Mouse (Mus musculus) left cerebral cortex, adult 9 months (tissue): ENCODE measurements at regions not wholly inside any gene's neighbourhood (a gene's known extent, or its start where the extent isn't known, plus 50 kb on each side); places are given as distances from the start of the nearest gene placed in this dataset.
A peak's percentile ranks its signal among the peaks of the same experiment; 100 is the strongest.

Experiments
- DNase-seq, 2 experiments: peaks; one replicate each; pipeline ENCODE4 v3.0.0; 2022; ENCODE audit warnings: low spot score in 2 of 2

DNA sequence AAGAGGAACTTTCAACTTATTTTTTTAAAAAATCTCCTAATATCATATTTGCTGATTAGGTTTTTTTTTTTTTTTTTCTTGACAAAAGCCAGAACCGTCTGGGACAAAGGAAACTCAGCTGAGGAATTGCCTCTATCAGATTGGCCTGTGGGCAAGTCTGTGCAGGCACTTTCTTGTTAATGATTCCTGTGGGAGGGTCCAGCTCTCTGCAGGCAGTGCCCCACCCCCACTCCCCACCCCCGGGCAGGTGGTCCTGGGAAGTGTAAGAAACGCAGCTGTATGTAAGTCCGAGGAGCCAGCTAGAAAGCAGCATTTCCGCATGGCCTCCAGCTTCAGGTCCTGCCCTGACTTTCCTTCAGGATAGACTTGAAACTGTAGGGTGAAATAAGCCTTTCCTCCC lies 377.7 kb downstream of the Sox2 start:
- DNase-seq, result no peak

DNA sequence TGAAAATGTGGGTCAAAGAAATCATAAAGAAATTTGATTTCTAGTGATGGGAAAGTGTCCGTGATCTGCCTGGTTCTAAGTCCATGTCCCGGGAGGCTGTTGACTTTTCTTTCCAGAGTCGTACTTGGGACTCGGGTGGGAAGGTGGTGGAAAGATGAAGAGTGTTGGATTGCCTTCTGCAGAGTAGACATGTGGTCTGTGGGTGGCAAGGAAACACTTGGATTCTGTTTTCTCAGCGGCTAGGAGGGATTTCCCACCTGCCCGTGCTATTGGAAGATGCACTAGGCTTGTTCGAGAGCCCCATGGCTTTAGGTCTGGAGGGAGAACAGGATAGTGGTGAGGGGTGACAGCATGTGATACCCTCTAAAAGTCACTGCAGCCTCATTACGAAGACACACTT lies 379.7 kb downstream of the Sox2 start:
- peak in 1 of 2 experiments; percentile 36 for DNase-seq

DNA sequence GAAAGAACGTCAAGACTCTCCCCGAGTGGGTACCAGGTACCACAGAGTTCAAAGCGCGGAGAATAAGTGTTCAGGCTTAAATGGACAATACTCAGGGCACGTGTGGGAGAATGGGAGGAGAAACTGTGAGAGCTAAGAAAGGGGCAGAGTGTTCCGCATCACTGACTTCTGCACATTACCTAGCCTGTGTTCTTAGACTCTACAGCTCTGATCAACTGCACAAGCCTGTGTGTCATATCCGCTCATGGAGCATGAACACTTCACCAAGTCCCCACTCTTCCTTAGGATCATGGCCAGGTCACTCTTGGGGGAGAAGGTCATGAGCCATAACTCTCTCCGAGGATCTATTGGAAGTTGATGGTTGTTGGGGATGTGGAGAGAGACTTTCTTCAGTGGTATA lies 383.4 kb downstream of the Sox2 start:
- no peak for DNase-seq

DNA sequence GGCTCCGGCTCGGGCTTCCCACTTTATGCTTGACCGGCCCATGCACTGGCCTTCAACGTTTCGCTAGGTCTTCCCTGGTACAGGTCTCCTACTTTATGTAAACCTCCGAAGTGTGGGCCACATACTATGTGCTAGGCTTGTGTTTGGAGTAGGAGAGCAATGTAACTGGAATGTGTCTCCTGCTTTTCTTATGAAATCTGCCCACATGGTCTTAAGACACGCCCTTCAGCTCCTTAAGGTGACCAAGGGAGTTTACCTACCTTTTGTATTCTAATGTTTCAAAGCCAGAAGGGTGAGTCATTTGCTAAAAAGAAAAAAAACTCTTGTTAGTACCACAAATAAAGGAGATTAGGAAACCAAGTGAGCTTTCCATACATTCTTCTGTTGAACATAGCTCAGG lies 385.0 kb downstream of the Sox2 start:
- DNase-seq, result no peak

DNA sequence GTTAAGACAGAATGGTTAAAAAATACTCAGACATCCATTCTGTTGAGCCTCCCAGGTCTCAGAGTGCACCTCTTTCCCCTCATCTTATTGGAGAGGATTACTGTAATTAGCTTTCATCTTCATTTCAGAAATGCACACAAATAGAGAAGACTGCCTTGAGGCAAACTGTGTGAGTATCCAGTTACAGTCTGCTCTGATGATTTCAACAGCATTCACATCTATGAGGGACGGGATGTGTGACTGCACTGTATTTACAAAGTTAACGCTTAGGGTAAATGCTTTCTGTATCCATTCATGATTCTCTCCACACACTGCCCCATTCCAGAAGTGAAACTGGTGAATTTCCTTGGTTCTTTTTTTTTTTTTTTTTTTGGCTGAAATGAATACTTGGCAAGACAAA lies 393.5 kb downstream of the Sox2 start:
- DNase-seq, result no peak

DNA sequence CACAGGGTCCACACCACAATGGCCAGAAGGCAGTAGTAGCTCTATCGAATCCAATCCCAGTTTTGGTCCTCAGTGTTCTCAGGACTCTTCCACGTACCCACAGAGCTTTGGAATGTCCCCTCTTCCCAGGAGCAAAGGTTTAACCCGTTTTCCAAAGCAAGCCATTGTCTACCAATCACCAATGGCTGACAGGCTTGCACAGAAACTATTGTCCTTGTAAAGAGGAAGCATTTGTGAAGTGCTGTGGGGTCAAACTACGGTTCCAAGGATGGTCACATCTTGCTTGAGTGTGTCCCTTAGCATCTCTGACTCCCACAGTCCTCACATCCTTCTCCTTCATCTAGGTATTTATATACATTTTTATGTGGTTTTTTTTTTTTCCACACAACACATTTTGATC lies 409.2 kb downstream of the Sox2 start:
- DNase-seq, result no peak

DNA sequence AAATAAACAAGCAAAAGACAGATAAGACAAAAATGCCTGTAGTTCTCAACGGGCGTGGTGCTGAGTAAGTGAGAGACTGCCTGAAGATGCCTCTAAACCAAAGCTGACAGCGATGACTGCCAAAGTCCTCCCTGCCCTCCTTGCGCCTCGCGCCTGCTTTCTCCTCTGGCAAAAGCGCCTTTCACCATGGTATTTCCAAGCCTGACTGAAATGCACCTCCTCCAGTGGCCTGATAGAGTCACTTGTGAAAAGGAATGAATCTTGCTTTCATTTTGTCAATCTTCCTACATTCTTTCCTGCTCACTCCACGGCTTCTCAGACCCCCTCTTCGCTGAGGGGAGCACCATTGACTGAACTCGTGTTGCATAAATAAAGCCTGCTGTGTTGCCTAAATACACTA lies 409.8 kb downstream of the Sox2 start:
- DNase-seq, result no peak

DNA sequence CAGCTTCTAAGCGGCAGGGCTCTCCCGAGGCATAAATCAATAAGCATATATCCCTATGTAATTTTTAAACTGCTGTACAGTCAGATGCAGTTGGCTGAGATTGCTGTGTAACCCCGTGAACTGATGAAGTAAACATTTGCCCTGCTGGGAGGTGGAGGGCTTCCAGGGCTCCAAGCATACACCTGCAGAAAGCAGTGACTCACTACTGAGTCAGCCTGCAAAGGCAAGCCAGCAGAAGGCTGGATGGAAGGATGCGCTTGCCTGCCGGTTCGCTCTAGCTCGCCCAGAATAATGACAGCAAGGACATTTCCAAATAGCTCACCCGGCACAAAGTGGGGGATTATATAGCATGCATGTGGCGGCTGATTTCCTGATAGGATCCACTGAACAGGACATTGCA lies 416.6 kb downstream of the Sox2 start:
- peak; percentile 11 to 58 for DNase-seq

DNA sequence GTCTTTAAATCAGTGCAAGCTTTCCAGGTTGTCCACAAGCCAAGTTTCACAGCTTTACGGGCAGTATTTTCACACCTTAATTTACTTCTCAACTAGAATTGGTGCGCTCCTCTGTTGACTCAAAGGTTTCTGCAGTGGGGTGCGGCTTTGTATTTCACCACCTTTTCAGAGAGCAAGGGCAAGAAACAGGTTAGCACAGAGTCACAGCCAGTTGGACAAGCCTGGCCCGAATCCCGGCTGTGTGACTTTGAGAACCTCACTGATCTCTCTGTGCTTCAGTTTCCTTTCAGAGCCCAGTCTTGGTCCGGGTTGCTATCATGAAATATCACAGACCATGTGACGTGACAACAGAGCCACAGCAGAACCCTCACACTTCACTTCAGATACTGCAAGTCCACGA lies 418.4 kb downstream of the Sox2 start:
- no peak for DNase-seq

DNA sequence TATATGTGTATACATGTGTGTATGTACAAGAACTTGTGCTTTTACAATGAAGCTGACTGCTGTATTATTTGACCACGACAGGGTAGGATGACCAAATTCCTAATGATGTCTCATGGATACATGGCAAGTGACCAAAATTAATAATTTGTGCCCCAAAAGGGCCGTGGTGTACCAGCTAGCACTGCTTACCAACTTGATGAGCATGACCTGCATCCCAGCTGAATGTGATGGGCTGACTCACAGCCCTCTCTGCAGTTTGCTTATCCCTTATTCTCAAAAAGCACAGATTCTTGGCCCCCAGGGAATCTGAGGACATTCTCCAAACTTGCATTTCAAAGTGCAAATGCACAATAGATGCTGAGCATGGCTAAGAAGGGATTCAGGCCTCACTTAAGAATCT lies 420.8 kb downstream of the Sox2 start:
- DNase-seq, result no peak

DNA sequence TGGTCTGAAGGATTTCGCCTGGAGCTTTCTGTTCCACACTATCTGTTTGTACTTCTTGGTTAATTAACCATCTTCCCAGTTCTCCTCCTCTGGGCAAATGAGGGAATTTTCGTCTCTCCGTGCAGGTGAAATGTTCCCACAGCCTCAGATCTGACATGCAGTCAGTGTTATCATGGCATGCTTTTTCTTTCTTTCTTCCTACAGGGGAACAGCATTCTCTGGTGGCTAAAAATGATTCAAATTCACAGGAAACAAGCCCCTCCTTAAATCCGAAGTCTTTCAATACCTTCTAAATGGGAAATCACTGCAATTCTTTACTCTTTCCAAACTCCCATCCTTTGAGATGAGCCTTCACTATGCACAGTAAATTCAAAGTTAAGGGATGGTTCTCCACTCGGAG lies 429.7 kb downstream of the Sox2 start:
- no peak for DNase-seq

DNA sequence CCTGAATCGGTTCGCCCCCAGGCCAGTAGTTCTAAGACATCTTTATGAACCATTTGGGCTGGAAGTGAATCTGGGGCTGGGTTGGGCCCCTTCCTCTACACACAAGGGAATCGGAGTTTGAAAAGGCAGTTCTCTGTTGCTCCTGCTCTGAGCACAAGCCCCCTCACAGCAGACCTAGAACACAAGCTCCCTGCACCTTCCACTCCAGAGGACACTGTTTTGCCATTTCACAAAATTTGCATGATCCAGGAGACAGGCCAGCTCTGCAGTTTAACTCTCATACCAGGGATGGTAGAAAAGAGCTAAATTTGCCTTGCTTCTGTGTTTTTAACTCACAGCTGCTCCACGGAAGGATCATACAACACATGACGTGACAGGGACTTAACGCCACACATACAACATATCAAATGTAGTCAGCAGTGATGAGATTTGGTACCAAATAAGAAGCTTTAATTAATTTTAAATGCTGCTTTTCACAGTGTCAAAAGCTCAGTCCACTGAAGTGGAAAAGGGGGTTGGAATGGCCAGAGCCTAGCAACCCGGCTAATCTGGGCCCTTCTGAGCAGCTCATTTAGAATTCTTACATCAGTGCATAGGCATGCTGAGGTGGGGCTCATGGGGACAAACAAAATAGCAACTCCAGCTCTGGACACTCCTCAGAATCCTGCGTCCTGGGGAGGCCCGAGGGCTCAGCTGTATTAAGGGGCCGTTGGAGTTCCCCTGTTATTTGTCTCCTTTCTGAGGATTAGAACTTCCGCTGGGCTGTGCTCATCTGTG lies 434.1 kb downstream of the Sox2 start:
- DNase-seq, result no peak

DNA sequence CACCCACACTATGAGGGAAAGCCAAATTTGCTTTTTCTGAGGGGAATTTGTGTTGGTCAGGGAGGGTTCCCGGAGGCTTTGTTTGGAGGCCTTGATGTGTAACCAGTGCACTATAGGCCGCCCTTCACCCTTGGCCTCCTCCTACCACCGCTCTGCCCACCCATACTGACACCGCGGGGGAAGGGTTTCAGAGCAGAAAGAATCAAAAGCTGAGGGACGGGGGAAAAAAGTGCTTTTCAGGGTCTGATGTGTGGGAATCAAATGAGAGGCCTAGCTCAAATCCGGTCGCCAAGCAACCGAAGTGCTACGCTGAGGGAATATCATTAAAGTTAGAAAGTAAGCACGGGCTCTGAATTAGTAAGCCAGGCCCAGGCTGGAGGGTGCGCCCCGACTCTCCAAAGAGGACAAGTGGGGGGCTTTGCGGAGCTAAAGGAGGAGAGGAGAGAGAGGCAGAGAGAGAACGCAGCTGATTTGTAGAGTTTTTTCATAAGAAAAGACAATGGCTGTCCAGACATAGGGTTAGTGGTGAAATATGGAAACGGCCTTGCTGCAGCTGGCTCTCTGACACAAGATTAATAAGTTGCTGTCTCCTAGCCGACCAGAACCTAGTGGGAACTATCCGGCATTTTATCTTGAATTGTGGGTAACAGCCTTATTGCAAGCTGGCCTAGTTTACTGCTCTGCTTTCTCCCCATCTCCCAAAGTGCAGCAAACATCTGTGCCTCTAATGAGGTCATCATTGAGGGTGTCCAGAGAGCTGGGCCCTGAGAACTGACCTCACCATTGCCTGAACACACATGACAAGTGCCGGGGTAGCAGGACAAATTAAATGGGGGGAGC lies 438.3 kb downstream of the Sox2 start:
- DNase-seq, result peak; percentile 25 to 59

DNA sequence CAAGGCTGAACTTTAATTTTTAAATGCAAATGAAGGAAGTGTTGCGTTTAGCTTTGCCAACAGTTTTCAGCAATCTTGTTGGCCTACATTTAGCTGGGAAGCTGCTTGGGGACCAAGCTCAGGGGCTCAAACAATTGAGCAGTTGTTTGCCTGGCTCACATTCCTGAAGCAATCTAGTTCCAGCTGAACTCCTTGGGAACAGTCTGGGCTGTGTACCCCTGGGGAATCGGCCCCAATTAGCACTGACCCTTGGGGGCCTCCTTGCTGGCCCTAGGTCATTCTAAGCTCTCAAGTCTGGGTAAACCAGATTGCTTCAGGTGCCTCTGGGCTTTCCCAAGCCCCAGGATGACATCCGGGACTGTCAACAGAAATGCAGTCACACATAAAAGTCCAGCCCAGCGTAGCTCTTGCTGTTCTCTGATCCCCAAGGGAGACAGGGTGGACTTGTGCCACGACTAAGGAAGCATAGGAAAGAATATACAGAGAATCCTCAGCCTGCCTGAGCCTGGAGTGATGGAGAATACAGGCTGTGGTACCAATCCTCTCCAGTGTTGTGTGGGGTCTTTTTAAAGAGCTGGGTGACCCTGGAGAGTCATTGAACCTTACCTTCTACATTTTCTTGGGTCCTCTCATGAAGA lies 440.4 kb downstream of the Sox2 start:
- peak; percentile 23 to 50 for DNase-seq

DNA sequence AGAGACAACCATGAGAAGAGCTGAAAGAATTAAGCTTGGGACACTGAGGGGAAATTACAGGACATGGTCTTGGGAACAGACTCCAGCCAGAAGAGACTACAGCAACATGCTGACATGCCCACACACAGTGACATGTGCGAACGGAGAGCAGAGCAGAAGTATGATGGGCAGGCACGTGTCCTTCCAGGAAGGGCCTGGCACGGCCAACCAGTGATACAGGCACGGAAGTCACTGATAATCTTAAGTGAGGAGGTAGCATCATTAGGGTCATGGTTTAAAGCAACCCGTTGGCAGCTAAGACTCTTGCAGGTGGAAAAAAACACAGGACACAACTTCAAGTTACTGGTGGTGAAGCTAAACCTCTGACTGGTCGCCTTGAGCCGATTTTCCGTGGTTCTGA lies 442.8 kb downstream of the Sox2 start:
- DNase-seq, result no peak

DNA sequence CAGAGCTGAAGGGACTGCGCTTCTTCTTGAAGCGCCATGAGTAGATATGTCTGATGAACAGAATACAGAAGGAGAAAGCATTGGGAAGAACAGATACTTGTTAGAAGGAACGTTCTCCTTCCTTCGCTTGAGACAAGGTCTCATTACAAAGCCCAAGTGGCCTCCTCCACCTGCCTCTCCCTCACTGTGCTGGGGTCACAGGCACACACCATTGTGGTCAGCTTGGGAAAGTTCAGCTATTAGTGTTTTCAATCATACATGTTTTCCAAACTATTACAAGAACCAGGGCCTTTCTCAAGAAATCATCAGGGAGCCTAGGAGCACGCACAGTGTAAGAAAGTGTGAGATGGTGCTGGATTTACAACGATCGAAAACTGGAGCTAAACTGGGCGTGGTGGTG lies 445.0 kb downstream of the Sox2 start:
- DNase-seq, result no peak

DNA sequence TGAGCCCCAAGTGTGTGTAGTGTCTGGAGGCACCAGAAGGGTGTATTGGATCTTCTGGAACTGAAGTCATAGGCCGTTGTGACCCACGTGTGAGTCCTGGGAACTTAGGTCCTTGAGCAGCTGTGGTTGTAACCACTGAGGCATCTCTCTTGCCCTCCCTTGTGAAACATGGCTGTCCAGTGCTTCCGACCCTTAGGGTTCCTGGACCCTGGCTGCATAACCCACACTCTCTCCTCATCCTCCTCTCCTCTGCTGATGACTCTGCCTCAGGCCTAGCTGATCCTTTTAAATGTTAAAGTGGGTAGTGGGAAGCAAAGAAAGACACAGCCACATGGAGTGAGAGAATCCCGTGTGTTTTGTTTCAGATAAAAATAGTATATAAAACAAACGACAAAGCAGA lies 446.2 kb downstream of the Sox2 start:
- DNase-seq, result no peak

DNA sequence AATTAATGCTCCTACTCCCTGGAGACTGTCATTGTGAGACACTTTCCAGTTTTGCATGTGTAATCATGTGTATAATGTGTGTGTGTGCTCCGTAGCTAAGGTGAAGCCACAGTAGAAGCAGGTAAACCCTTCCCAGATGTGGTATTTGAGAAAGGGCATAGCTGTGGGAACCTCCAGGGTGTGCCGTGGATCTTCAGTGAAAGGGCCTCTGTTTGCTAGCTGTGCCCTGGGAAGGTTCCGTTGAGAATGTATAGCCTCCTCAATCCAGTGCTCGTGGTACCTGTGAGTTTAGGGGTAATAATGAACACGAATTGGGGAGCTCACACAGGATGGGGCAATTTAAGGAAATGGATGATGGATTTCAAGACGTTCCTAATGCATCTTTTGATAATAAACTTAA lies 447.6 kb downstream of the Sox2 start:
- no peak for DNase-seq

DNA sequence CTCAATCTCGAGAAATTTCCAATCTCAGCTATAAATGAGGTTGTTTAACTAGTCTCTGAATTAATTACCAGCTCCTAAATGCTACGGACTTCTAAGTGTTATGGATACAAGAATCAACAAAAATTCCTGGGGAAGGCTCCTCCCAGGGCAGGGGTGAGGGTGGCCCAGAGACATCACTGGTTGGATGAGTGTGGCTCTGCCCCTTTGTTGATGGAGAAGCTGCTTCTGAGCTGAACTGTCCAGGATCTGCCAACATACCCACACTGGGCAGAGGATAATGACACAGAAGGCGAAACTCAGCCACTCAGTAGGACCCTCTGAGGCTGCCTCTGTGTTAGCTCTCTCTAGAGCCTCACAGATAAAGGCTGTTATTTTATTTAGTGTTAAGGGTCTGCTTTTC lies 449.0 kb downstream of the Sox2 start:
- DNase-seq, result no peak

DNA sequence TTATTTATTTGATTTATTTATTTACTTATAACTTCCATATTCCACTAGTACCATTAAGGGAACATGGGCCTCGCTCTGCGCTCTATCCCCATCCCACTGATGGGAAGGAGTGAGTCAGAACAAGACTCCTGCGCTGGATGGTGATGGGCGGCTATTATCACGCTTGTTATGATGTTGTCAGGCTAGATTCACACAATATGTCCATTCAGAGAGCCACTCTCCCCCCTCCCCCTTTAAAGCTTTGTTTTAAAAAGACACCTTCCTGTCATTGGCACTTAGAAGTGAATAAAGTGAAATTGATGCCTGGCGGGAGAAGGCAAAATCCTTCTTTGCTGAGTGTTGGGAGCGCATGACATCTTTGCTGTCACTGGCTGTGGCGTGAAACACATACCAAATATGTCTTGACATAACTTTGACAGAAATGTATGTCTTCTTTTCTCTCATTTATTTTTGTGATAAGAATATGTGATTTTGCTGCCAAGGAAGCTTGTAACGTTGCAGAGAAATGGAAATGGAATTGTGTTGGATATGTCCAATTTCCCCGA lies 449.7 kb downstream of the Sox2 start:
- DNase-seq, result no peak

DNA sequence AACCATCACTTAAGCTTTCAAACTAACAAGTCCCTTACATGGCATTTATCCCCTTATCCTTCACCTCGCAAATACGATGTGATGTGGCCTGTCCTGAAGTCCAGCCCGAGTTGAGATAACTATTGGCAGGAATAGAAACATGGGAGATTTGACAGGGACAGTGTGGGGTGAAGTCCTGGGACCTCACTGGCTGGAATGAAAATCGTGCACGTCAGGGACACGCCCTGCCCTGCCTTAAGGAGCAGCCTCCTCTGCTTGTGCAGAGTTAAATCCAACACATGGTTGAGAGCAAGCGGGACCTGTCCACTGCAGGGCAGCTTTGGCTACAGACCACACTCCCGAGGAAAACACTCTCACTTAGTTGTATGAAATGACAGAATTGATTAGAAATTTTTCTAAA lies 451.1 kb downstream of the Sox2 start:
- no peak for DNase-seq

DNA sequence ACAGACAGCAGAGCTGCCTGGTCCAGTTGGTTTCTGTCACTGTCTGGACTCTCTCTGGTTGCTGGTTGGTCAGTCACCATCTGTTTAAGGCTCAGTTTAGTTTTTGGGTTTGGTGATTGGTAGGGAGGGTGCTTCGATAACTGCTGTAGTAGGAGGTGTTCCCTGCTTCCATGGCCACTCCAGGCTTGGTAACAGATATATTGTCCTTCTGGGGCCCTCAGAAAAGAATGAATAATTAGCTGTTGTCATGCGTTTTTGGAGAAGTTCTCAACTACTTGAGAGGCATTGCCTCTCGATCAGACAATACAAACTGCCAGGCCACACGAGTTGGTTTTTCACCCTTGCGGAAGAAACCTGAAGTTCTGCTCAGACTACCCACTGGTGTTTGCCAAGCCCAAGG lies 451.7 kb downstream of the Sox2 start:
- no peak for DNase-seq
